Mouse (Mus musculus): Measurements from ENCODE around the gene Ergic1.

- TF ChIP-seq CTCF (IDR thresholded peaks at IDR 0.05; ENCODE audit: control insufficient read depth, insufficient read depth, insufficient read length) (peak; percentile 92), MYOD1 (IDR thresholded peaks at IDR 0.05; ENCODE audit: control insufficient read depth, insufficient read length, low read depth) (no peak), MYOG (IDR thresholded peaks at IDR 0.05; ENCODE audit: control insufficient read depth, extremely low read depth, insufficient read length) (no peak), USF1 (IDR thresholded peaks at IDR 0.05; ENCODE audit: low read depth) (no peak), MAX (IDR thresholded peaks at IDR 0.05) (no peak), FOSL1 (IDR thresholded peaks at IDR 0.05; ENCODE audit: insufficient read depth, low read length, poor library complexity, severe bottlenecking) (no peak)
These were observed 77.4 kb downstream of the Ergic1 start for GRCm38 (mm10) chr17:26638655-26639054.
